Mouse (Mus musculus) intestine, embryonic 16.5 days (tissue): ENCODE measurements at regions not wholly inside any gene's neighbourhood (a gene's known extent, or its start where the extent isn't known, plus 50 kb on each side); places are given as distances from the start of the nearest gene placed in this dataset.
"Not testable (repeated sequence)": the region's sequence is repeated elsewhere in the genome, so short reads cannot be mapped to it uniquely, and the experiment has no call there.

Experiments
- ATAC-seq: fragments of 200-750 bp; cut with Nextera tagmentation; 2 replicates; pipeline ENCODE4 v1.8.0; 2017; ENCODE audit warnings: moderate TSS enrichment, moderate library complexity
- H3K27ac ChIP-seq: fragments of 300-500 bp; sonication (generic); 2 replicates; pipeline ENCODE4 v1.5.1; 2014; ENCODE audit warnings: mild to moderate bottlenecking, low read length
- H3K27me3 ChIP-seq: fragments of 300-500 bp; sonication (generic); replicated peaks from 2 replicates; pipeline ENCODE4 v1.6.1; 2014; ENCODE audit warnings: low read length, control low read depth, mixed read lengths; ENCODE audit not compliant: control insufficient read depth, insufficient read depth
- H3K36me3 ChIP-seq: fragments of 300-500 bp; sonication (generic); 2 replicates; pipeline ENCODE4 v1.6.1; 2014; ENCODE audit warnings: low read length, control low read depth; ENCODE audit not compliant: control insufficient read depth, insufficient read depth
- H3K4me1 ChIP-seq: fragments of 300-500 bp; sonication (generic); 2 replicates; pipeline ENCODE4 v1.6.1; 2014; ENCODE audit warnings: low read length, control low read depth, mixed read lengths; ENCODE audit not compliant: control insufficient read depth, insufficient read depth
- H3K4me2 ChIP-seq: fragments of 300-500 bp; sonication (generic); 2 replicates; pipeline ENCODE4 v1.6.1; 2014; ENCODE audit warnings: low read depth, low read length, control low read depth
- H3K4me3 ChIP-seq: fragments of 300-500 bp; sonication (generic); 2 replicates; pipeline ENCODE4 v1.5.1; 2014; ENCODE audit warnings: mild to moderate bottlenecking, low read length
- H3K9ac ChIP-seq: fragments of 300-500 bp; sonication (generic); 2 replicates; pipeline ENCODE4 v1.6.1; 2014; ENCODE audit warnings: low read depth, low read length
- H3K9me3 ChIP-seq: fragments of 300-500 bp; sonication (generic); 2 replicates; pipeline ENCODE4 v1.6.1; 2016; ENCODE audit warnings: low read length, control low read depth; ENCODE audit not compliant: control insufficient read depth
- WGBS: fragments of 180-500 bp; shearing (Covaris S2); extraction: QIAGEN DNeasy Blood & Tissue Kit; methylation state at CpG from one replicate; pipeline ENCODE4 v1.1.7; 2014; 5-methylcytosine and 5-hydroxymethylcytosine counted together

DNA sequence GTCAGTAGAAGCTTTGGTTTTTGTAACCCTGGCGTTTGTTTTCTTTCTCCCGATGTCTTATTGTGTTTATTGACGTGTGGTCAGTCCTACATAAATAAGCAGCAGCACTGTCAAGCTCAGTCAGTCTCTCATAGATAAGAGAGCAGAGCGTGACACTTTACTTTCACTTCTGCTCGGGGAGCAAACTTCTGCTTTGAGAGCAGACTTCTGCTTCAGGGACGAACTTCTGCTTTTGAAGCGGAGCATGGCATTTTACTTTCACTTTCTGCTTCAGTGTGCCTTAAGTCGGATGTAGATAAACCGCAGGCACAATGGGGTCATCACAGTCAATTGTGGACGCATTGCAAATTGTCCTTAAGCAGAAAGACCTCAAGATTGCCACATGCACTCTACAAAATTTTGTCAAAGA, 466.0 kb downstream of the Gm11232 start:
- no peak overlapping the region for H3K27ac ChIP-seq
- no peak overlapping the region for H3K9ac ChIP-seq
- no peak for ATAC-seq
- no peak overlapping the region for H3K4me2 ChIP-seq
- H3K4me3 ChIP-seq: no peak overlapping the region
- no peaks in the 10 kb centered on the region for H3K4me1 ChIP-seq
- no peaks in the 10 kb centered on the region for H3K27me3 ChIP-seq
- H3K9me3 ChIP-seq: 0 out of 2 replicates have a peak, but pooled peaks cover 3% of the 10 kb centered on the region
- no peaks in the 10 kb centered on the region for H3K36me3 ChIP-seq
- 83% methylated on average over 10 of the region's 10 CpGs for WGBS

DNA sequence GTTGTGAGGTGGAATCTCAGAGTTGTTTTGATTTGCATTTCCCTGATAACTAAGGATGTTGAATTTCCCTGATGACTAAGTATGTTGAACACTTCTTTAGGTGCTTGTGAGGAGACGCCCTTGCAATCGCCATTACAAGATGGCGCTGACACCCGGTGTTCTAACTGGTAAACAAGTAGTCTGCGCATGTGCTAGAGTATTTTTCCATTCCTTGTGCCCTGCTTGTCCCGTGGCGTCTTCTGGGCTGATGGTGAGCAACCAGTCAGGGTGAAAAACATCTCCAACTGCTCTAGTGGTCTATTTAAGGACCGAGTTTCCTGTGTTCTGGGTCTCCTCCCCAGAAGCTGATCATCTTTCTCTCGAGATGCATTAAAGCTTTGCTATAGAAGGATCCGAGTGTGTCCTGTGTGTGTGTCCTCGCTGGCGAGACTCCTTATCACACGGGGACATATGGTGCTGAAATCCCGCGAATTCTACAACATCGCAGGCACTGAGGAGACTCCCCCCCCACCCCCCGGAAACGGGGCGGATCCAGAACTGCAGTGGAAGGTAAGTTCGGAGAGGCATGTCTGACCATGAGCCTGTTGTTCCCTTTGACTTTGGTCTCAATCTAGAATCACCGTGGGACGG, 466.5 kb downstream of the Gm11232 start:
- not testable (repeated sequence) for H3K4me3 ChIP-seq, H3K27me3 ChIP-seq
- 95% methylated on average over 22 of the region's 22 CpGs for WGBS

DNA sequence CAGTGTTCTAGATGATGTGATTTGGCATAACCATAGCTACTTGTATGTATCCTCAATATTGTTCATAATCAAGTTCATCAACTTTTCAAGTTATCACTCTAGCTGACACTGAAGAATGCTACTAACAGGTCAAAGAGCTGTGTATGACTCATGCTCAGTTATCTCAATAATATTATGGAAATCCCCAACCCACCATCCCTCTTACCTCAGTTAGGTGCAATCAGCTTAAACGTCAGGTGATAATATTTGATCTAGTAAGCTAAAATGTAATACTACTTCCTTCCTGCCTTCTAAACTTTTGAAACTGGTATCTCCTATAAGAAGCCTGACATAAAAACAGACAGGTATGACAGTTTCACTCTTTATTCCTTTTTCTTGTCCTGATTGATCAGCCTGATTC, 474.6 kb downstream of the Gm11232 start:
- no peak for ATAC-seq
- Histone ChIP-seq H3K27me3 (no peaks in the 10 kb centered on the region), H3K4me3 (no peak overlapping the region), H3K4me1 (no peaks in the 10 kb centered on the region), H3K9ac (no peak overlapping the region), H3K9me3 (no peaks in the 10 kb centered on the region), H3K36me3 (no peaks in the 10 kb centered on the region), H3K27ac (no peak overlapping the region), H3K4me2 (no peak overlapping the region)
- WGBS: 73% methylated on average over 1 of the region's 1 CpGs

More for the DNA sequence above, 466.5 kb downstream of the Gm11232 start:
- not testable (repeated sequence) for H3K9ac ChIP-seq, H3K27ac ChIP-seq, H3K36me3 ChIP-seq, H3K9me3 ChIP-seq, H3K4me2 ChIP-seq, H3K4me1 ChIP-seq, ATAC-seq

DNA sequence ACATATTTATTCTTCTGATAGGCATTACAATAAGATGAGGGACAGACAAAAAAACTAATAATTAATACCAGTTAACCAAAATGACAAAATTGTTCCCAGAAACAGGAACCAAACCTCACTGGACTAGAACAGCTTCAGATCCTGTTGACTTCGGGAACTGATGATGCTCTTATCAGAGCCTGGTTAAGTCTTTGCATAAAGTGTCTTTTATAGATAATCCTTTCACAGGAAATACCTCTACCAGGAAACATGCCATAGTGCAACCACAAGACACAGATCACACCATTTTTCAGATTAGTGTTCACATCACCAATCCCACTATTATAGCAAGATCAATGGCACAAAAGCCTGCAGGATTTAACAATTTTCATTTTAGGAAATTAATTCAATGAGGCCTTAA, 478.1 kb downstream of the Gm11232 start:
- Histone ChIP-seq H3K36me3 (no peaks in the 10 kb centered on the region), H3K27ac (no peak overlapping the region), H3K9me3 (no peaks in the 10 kb centered on the region), H3K4me3 (no peak overlapping the region), H3K4me1 (no peaks in the 10 kb centered on the region), H3K27me3 (no peaks in the 10 kb centered on the region), H3K4me2 (no peak overlapping the region), H3K9ac (no peak overlapping the region)
- WGBS: 62% methylated on average over 1 of the region's 1 CpGs
- ATAC-seq: no peak

DNA sequence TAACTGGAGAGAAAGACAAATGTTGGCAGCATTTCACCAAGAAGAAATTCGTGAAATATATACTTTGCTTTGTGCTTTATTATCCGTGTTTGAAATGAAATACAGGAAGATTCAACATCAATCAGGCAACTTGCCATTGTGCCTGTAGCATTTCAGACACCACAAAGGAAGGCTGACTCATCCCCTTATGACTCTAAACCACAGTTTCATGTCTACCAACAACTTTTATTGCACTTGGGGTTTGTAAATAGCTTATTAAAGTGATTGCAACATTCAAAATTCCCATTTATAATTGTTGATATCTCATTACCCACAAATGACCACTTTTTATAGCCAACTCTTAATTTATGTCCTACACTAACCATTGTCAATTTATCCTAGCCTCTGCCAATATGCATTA, 497.9 kb downstream of the Gm11232 start:
- ATAC-seq: no peak
- WGBS: 75% methylated on average over 2 of the region's 2 CpGs
- H3K9me3 ChIP-seq: no peaks in the 10 kb centered on the region

DNA sequence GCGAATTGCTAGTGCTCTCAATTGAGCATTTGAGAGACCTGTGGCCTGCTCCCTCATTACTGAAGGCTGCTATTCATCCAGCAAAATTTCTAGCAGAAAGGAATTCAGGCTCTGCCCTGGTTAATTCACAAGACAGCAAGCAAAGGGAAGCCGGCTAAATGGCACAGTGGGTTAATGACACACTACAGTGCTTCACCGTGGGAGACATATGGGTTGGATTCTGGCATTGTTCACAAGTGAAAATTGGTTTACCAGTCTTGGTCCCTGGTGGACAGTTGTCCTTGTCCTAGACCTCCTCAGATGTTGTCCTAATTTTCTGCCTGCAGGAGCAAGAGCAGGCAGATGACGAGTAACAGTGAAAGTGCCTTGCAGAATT, 527.3 kb downstream of the Gm11232 start:
- Histone ChIP-seq H3K9me3 (no peaks in the 10 kb centered on the region), H3K9ac (no peak overlapping the region), H3K27me3 (no peaks in the 10 kb centered on the region), H3K27ac (no peak overlapping the region), H3K4me2 (no peak overlapping the region), H3K4me3 (no peak overlapping the region), H3K4me1 (no peaks in the 10 kb centered on the region), H3K36me3 (no peaks in the 10 kb centered on the region)
- WGBS: 66% methylated on average over 4 of the region's 4 CpGs
- no peak for ATAC-seq

More for the DNA sequence above, 497.9 kb downstream of the Gm11232 start:
- H3K4me2 ChIP-seq: no peak overlapping the region
- no peak overlapping the region for H3K4me3 ChIP-seq
- no peak overlapping the region for H3K27ac ChIP-seq
- H3K27me3 ChIP-seq: no peaks in the 10 kb centered on the region
- no peaks in the 10 kb centered on the region for H3K4me1 ChIP-seq
- H3K36me3 ChIP-seq: no peaks in the 10 kb centered on the region
- no peak overlapping the region for H3K9ac ChIP-seq

DNA sequence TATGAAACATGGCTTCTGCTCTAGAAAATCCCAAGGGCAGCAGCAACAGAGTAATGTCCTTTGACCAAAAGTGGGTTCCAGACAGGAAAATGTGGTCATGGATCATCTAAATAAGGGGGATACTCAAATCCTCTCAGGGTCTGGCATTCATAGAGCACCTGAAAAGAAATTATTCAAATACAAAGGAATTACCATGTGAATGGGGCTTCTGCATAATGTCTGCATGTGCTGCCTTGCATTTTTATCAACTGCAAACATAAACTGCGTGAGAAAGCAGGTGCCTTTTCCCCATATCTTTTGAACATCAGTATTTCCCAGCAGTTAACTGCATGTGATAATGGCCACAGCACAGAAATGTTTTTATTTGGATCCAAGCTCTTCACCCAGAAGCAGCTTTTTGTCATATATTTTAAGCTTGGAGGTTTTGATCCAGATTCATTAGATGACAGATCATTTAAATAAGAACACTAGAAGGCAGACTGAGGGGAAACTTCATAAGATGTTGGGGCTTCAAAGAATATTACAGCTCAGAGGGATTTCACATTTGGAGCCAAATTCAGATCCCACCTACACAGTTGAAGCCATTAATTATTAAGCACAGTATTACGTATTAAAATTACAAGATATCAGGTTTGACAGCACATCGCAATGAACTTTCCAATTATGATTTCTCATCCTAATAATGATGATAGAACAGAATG, 527.8 kb downstream of the Gm11232 start:
- no peaks in the 10 kb centered on the region for H3K27me3 ChIP-seq
- 76% methylated on average over 3 of the region's 3 CpGs for WGBS
- ATAC-seq: no peak
- no peak overlapping the region for H3K9ac ChIP-seq
- no peak overlapping the region for H3K27ac ChIP-seq
- H3K36me3 ChIP-seq: no peaks in the 10 kb centered on the region
- H3K4me3 ChIP-seq: no peak overlapping the region
- no peaks in the 10 kb centered on the region for H3K4me1 ChIP-seq
- no peaks in the 10 kb centered on the region for H3K9me3 ChIP-seq
- no peak overlapping the region for H3K4me2 ChIP-seq

DNA sequence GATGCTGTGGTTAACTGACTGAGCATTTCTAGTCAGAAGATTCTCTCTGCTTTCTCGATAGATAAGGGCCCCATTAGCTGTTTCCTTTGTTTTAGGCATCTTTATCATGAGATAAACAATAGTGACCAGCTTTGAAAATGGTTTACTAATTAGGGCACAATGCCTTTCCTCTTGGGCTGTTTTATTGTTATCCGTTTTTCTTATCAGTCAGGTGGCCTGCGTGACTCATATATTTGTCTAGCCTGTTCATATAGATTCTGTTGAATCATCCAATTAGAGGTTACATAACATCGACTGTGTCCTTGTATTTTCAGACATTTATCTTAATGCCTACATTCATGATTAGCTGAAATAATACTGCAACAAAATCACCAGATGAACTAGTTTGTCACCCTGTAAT, 531.1 kb downstream of the Gm11232 start:
- no peak overlapping the region for H3K4me3 ChIP-seq
- H3K9me3 ChIP-seq: no peaks in the 10 kb centered on the region
- no peaks in the 10 kb centered on the region for H3K27me3 ChIP-seq
- H3K27ac ChIP-seq: no peak overlapping the region
- peak; percentile 92 for ATAC-seq
- H3K4me1 ChIP-seq: no peaks in the 10 kb centered on the region
- 46% methylated on average over 4 of the region's 4 CpGs for WGBS
- H3K36me3 ChIP-seq: no peaks in the 10 kb centered on the region
- no peak overlapping the region for H3K9ac ChIP-seq
- no peak overlapping the region for H3K4me2 ChIP-seq

DNA sequence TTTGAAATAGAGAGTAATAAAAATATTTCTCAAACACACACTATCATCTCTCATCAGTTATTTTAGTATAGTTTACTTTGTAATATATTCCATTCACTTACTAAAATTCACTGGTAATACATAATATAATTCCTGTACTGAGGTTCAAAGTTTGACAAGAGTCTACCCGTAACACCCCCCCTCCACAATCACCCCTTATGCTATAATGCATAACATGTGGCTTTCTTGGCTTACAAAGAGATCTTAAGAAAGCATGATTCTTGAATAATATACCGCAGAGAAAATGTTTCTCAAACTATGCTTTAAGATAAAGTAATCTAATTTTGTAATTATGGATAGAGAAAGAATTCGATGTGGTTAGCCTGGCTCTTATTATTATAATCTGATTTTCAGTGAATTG, 539.7 kb downstream of the Gm11232 start:
- Histone ChIP-seq H3K9me3 (no peaks in the 10 kb centered on the region), H3K27ac (no peak overlapping the region), H3K4me1 (no peaks in the 10 kb centered on the region), H3K27me3 (no peaks in the 10 kb centered on the region), H3K36me3 (no peaks in the 10 kb centered on the region), H3K4me2 (no peak overlapping the region), H3K9ac (no peak overlapping the region), H3K4me3 (no peak overlapping the region)
- no peak for ATAC-seq
- 86% methylated on average over 3 of the region's 3 CpGs for WGBS

DNA sequence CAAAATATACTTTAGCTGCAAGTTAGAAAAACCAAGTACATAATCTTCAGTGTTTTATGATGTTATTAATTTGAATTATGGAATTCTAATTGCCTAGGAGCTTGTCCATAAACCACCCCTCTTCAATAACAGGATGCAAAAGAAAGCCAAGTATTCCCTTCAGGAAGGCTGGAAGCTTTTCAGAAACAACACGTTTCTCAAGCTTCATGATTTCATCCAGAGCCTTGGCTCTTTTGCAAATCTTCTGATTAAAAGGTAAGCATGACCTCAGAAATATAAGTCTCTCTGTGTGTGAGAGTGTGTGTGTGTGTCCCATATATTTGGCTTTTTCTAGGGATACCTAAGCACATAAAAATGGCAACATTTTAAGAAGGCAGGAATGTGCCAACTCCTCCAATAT, 570.0 kb downstream of the Gm11232 start:
- Histone ChIP-seq H3K9ac (no peak overlapping the region), H3K27ac (no peak overlapping the region), H3K36me3 (no peaks in the 10 kb centered on the region), H3K27me3 (no peaks in the 10 kb centered on the region), H3K4me1 (no peaks in the 10 kb centered on the region), H3K9me3 (no peaks in the 10 kb centered on the region), H3K4me2 (no peak overlapping the region), H3K4me3 (no peak overlapping the region)
- 48% methylated on average over 1 of the region's 1 CpGs for WGBS
- no peak for ATAC-seq
